Mouse (Mus musculus): ENCODE measurements around the gene Dap3. TPM values are rescaled to one million over a fixed set of nuclear protein-coding genes. Genes with fewer than 3 reads are reported as not detected.

The Dap3 gene
- polyA plus RNA-seq, 1 experiment from 2014 or later: 99.0 TPM

DNA sequence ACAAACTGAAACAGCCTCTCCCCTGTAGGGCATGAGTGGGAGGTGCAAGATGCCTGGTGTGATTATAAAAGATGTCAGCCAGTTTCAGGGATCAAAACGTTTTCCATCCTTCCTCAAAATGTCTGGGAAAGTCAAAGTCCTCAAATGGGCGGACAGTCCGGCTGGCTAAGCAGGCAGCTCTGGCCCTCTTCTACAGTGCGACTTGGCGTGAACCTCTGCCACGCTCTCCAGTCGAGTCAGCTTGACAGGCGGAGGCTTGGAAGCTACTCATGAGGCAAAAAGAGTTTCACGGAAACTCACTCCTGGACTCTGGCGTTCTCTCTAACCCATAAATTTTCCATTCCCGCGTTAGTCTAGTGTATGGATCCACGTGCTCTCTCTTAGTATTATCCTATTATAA, 32.0 kb downstream of the Dap3 start:
- Histone ChIP-seq H3K27me3 (ENCODE audit: control insufficient read depth, insufficient read depth, low read length) (no peaks in the 10 kb centered on the region), H3K4me1 (replicated peaks; ENCODE audit: control insufficient read depth, insufficient read depth) (no peaks in the 10 kb centered on the region), H3K27ac (replicated peaks) (no peak overlapping the region), H3K9me3 (ENCODE audit: control insufficient read depth, low read length) (no peaks in the 10 kb centered on the region), H3K4me2 (replicated peaks; ENCODE audit: low read depth) (no peak overlapping the region), H3K36me3 (ENCODE audit: control insufficient read depth, insufficient read depth, low read length) (peaks cover 12% of the 10 kb centered on the region), H3K4me3 (ENCODE audit: low read depth, low read length) (no peak overlapping the region), H3K9ac (ENCODE audit: low read length) (no peak overlapping the region)
- no peak for DNase-seq (ENCODE audit: low spot score)
- 61% methylated on average over 13 of the region's 13 CpGs for WGBS
- ATAC-seq (ENCODE audit: low FRiP score, low TSS enrichment): no peak
- TF ChIP-seq CTCF (IDR thresholded peaks at IDR 0.05; ENCODE audit: low read depth) (no peak), EP300 (optimal IDR thresholded peaks at IDR 0.05) (no peak)

DNA sequence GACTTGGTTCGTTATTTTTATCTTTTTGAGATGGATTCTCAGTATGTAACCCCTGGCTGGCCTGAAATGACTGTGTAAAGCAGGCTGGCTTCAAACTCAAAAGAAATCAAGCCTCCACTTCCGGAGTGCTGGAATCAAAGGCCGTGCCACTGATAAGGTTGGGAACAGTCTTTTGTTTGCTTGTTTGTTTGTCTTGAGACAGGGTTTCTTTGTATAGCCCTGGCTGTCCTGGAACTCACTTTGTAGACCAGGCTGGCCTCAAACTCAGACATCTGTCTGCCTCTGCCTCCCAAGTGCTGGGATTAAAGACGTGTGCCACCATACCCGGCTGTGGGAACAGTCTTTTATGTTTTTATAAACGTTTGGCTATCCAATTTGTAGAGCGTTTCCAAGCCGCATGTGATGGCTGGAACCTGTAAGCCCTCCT, 36.6 kb downstream of the Dap3 start:
- ATAC-seq (ENCODE audit: low FRiP score, low TSS enrichment) (peak; percentile 14; the same call in 1 of the 2 replicates), DNase-seq (ENCODE audit: low spot score) (peak; percentile 30)
- Histone ChIP-seq H3K27me3 (ENCODE audit: control insufficient read depth, insufficient read depth, low read length) (no peaks in the 10 kb centered on the region), H3K36me3 (ENCODE audit: control insufficient read depth, insufficient read depth, low read length) (peaks cover 16% of the 10 kb centered on the region), H3K4me2 (replicated peaks; ENCODE audit: low read depth) (peak overlapping the region; percentile 88), H3K9ac (ENCODE audit: low read length) (peak overlapping the region; percentile 72), H3K4me1 (replicated peaks; ENCODE audit: control insufficient read depth, insufficient read depth) (no peaks in the 10 kb centered on the region), H3K4me3 (ENCODE audit: low read depth, low read length) (peak overlapping the region; percentile 68), H3K27ac (replicated peaks) (peak overlapping the region; percentile 78), H3K9me3 (ENCODE audit: control insufficient read depth, low read length) (no peaks in the 10 kb centered on the region)
- TF ChIP-seq CTCF (IDR thresholded peaks at IDR 0.05; ENCODE audit: low read depth) (no peak), EP300 (optimal IDR thresholded peaks at IDR 0.05) (no peak)
- 24% methylated on average over 8 of the region's 8 CpGs for WGBS

DNA sequence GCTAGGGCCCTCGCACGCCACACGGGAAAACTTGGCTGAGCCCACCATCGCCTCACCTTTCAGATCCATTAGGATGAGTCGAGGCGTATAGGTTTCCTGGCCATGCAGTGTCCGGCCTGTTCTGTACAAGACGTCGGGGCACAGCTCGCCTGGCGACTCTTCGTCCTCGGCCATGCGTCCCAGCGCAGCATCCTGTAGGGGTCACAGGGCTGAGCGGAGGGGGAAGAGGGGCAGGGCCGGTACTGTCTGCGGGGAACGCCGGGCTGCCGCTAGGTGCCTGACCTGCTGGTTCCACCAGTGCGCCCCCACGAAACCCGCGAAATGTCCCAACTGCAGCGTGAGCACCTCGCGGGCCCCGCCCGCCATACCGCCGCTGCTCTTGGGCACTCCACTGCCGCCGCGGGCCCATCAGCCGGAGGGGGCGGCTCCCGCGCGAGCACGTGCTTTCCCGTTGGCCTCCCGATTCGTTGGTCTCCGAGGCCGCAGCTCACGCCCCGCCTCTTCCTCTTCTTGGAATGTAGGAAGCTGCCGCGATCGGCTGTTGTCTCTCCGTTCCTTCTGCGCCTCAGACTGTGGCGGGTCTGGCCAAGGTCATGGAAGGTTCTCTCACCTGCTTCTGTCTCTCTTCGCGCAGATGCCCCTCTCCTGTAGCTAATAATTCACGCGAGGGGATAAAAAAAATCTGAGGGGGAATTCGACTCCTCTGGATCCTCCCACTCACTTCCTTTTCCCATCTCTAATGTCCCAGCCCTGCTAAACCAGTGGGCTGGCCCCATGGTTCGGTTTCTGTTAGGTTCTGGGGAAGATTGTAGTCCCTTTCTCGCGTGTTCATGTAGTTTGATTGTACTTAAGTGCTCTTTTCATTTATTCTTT, 37.2 kb downstream of the Dap3 start, which contains the start of gene Msto1:
TSS of gene Msto1 (minus strand) at position 489 of the 873 bp plus-strand sequence.
- no peak for TF ChIP-seq EP300 (optimal IDR thresholded peaks at IDR 0.05)
- TF ChIP-seq CTCF (IDR thresholded peaks at IDR 0.05; ENCODE audit: low read depth): peak; percentile 28; the same call in 1 of the 2 replicates
- H3K27ac ChIP-seq (replicated peaks): peak within 1 kb of the TSS; percentile 78
- H3K4me3 ChIP-seq (ENCODE audit: low read depth, low read length): peak within 1 kb of the TSS; percentile 68
- ATAC-seq (ENCODE audit: low FRiP score, low TSS enrichment) (peak; percentile 97), DNase-seq (ENCODE audit: low spot score) (peak; percentile 95)
- H3K9ac ChIP-seq (ENCODE audit: low read length): peak within 1 kb of the TSS; percentile 72
- no peaks in the 10 kb centered on the region for H3K4me1 ChIP-seq (replicated peaks; ENCODE audit: control insufficient read depth, insufficient read depth)
- H3K27me3 ChIP-seq (ENCODE audit: control insufficient read depth, insufficient read depth, low read length): no peaks in the 10 kb centered on the region
- WGBS: 0% methylated on average over 58 of the region's 62 CpGs
- no peaks in the 10 kb centered on the region for H3K9me3 ChIP-seq (ENCODE audit: control insufficient read depth, low read length)
- H3K4me2 ChIP-seq (replicated peaks; ENCODE audit: low read depth): peak within 1 kb of the TSS; percentile 88
- peaks cover 20% of the 10 kb centered on the region for H3K36me3 ChIP-seq (ENCODE audit: control insufficient read depth, insufficient read depth, low read length)

DNA sequence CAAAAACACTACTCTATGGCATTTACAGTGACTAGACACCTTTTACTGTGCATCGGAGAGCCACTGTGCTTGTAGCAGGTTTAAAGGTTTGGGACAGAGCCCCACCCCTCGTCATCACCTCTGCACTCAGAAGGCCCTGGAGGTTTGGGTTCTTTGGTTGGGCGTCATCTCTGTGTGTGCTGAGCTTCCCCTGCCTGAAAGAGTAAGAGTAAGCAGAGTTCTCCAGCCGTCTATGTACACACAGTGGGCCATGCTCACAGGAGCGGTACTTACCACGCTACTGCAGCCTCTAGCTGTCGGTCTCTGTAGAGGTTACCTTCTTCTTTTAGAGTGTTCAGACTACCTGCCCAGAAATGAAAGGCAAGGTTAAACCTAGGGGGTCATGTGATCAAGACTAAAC, 38.4 kb downstream of the Dap3 start:
- no peak overlapping the region for H3K4me2 ChIP-seq (replicated peaks; ENCODE audit: low read depth)

DNA sequence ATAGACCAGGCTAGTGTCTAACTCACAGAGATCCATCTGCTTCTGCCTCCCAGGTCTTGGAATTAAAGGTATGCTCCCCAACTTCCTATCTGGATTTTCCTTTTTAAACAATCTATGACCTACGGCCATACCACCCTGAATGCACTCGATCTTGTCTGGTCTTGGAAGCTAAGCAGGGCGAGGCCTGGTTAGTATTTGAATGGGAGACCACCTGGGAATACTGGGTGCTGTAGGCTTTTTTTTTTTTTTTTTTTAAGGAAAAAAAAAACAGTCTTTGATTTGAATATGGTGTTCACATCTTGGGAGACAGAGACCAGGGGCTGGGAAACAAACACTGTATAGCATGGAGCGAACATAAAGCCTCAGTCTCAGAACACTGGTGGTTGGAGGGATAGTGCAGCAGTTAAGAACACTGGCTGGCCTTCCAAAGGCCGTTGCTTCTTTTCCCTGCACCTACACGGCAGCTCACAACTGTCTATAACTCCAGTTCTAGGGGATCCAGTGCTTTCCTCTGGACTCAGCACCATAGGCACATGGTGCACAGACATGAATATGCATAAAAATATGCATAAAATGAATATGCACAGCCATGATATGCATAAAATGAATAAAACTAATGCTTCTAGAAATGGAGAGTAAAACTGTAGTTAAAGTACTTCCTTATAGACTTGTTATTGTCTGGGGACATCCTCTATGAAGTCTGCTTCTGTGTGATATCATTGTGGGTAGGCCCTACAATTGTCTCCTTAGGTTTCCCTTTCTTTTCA, 44.4 kb downstream of the Dap3 start:
- no peak overlapping the region for H3K4me3 ChIP-seq (ENCODE audit: low read depth, low read length)
- H3K4me1 ChIP-seq (replicated peaks; ENCODE audit: control insufficient read depth, insufficient read depth): no peaks in the 10 kb centered on the region
- no peaks in the 10 kb centered on the region for H3K9me3 ChIP-seq (ENCODE audit: control insufficient read depth, low read length)
- H3K27ac ChIP-seq (replicated peaks): no peak overlapping the region
- no peaks in the 10 kb centered on the region for H3K27me3 ChIP-seq (ENCODE audit: control insufficient read depth, insufficient read depth, low read length)
- DNase-seq (ENCODE audit: low spot score): no peak
- H3K4me2 ChIP-seq (replicated peaks; ENCODE audit: low read depth): no peak overlapping the region
- 79% methylated on average over 6 of the region's 6 CpGs for WGBS
- no peak for ATAC-seq (ENCODE audit: low FRiP score, low TSS enrichment)
- H3K9ac ChIP-seq (ENCODE audit: low read length): no peak overlapping the region
- TF ChIP-seq CTCF (IDR thresholded peaks at IDR 0.05; ENCODE audit: low read depth) (no peak), EP300 (optimal IDR thresholded peaks at IDR 0.05) (no peak)
- H3K36me3 ChIP-seq (ENCODE audit: control insufficient read depth, insufficient read depth, low read length): peaks cover 52% of the 10 kb centered on the region

More for the DNA sequence above, 38.4 kb downstream of the Dap3 start:
- H3K4me3 ChIP-seq (ENCODE audit: low read depth, low read length): no peak overlapping the region
- no peaks in the 10 kb centered on the region for H3K4me1 ChIP-seq (replicated peaks; ENCODE audit: control insufficient read depth, insufficient read depth)
- no peak for TF ChIP-seq CTCF (IDR thresholded peaks at IDR 0.05; ENCODE audit: low read depth)
- no peak for TF ChIP-seq EP300 (optimal IDR thresholded peaks at IDR 0.05)
- H3K27ac ChIP-seq (replicated peaks): no peak overlapping the region
- H3K27me3 ChIP-seq (ENCODE audit: control insufficient read depth, insufficient read depth, low read length): no peaks in the 10 kb centered on the region
- ATAC-seq (ENCODE audit: low FRiP score, low TSS enrichment) (no peak), DNase-seq (ENCODE audit: low spot score) (no peak)
- H3K9ac ChIP-seq (ENCODE audit: low read length): no peak overlapping the region
- H3K9me3 ChIP-seq (ENCODE audit: control insufficient read depth, low read length): no peaks in the 10 kb centered on the region
- H3K36me3 ChIP-seq (ENCODE audit: control insufficient read depth, insufficient read depth, low read length): peaks cover 29% of the 10 kb centered on the region
- WGBS: 81% methylated on average over 7 of the region's 7 CpGs

Measured in stomach, postnatal 0 days (tissue).